Mouse (Mus musculus) bone marrow, adult 2 months (tissue): ENCODE results near the gene Olfr1201. TPM values are rescaled to one million over a fixed set of nuclear protein-coding genes. Genes with fewer than 3 reads are reported as not detected.

ENCODE experiments used
- H3K27ac ChIP-seq: fragments of 200-500 bp; 2 replicates; pipeline ENCODE4 v1.5.1; 2012; ENCODE audit warnings: low read depth, mild to moderate bottlenecking, control low read depth, inconsistent platforms, low read length; ENCODE audit not compliant: control insufficient read depth, poor library complexity, insufficient read depth
- H3K4me1 ChIP-seq: fragments of 200-500 bp; 2 replicates; pipeline ENCODE4 v1.6.1; 2011; ENCODE audit warnings: low read length; ENCODE audit not compliant: control insufficient read depth, insufficient read depth
- H3K4me3 ChIP-seq: fragments of 200-500 bp; replicated peaks from 2 replicates; pipeline ENCODE3; 2011; ENCODE audit warnings: mild to moderate bottlenecking, low read depth, low read length, control low read depth; ENCODE audit not compliant: control insufficient read depth
- CTCF ChIP-seq: fragments of 200-500 bp; IDR thresholded peaks from 2 replicates; pipeline ENCODE4 v1.5.1; 2011; ENCODE audit warnings: low read length, control low read depth; ENCODE audit not compliant: control insufficient read depth, insufficient read depth
- POLR2A ChIP-seq: fragments of 200-500 bp; IDR thresholded peaks from 2 replicates; pipeline ENCODE4 v1.6.1; 2011; ENCODE audit warnings: low read depth, mild to moderate bottlenecking, control low read depth, low read length, borderline replicate concordance; ENCODE audit not compliant: control insufficient read depth
- WGBS: fragments of 180-500 bp; shearing (Covaris S2); methylation state at CpG from one replicate; pipeline ENCODE4 v1.1.7; 2018; 5-methylcytosine and 5-hydroxymethylcytosine counted together
- polyA plus RNA-seq: library from polyadenylated mRNA; stranded (reverse); fragments of >200 nt; gene quantifications from 2 replicates; pipeline ENCODE4 v1.2.4, GENCODE M21; 2011; ENCODE audit warnings: low replicate concordance; ENCODE audit not compliant: missing spikeins, insufficient read depth, insufficient read length

Olfr1201 gene
- polyA plus RNA-seq: not detected in 2 replicates

GRCm38 (mm10) chr2:88792736-88793135, at the start of gene Olfr1201:
TSS of gene Olfr1201 (plus strand) at chr2:88793036.
- Histone ChIP-seq H3K27ac (no peak within 1 kb of the TSS), H3K4me1 (no peaks in the 10 kb centered on the region), H3K4me3 (no peak within 1 kb of the TSS)
- TF ChIP-seq POLR2A: no peak
- WGBS: 78% methylated on average over 6 of the region's 6 CpGs

GRCm38 (mm10) chr2:88743379-88743778, 49.5 kb upstream of the Olfr1201 start:
- no peak for TF ChIP-seq CTCF
- no peak for TF ChIP-seq POLR2A
- 68% methylated on average over 3 of the region's 3 CpGs for WGBS
- Histone ChIP-seq H3K4me1 (no peaks in the 10 kb centered on the region), H3K4me3 (no peak overlapping the region), H3K27ac (no peak overlapping the region)

GRCm38 (mm10) chr2:88751270-88751669, 41.6 kb upstream of the Olfr1201 start, which contains the start of gene Olfr1198:
TSS of gene Olfr1198 (minus strand) at chr2:88751370.
- Histone ChIP-seq H3K4me1 (no peaks in the 10 kb centered on the region), H3K27ac (no peak within 1 kb of the TSS), H3K4me3 (no peak within 1 kb of the TSS)
- TF ChIP-seq POLR2A (no peak), CTCF (no peak)
- WGBS: 90% methylated on average over 2 of the region's 2 CpGs

GRCm38 (mm10) chr2:88760369-88760768, 32.5 kb upstream of the Olfr1201 start, which contains the start of gene Olfr1199:
TSS of gene Olfr1199 (minus strand) at chr2:88760469.
- H3K4me3 ChIP-seq: no peak within 1 kb of the TSS
- no peak within 1 kb of the TSS for H3K27ac ChIP-seq
- no peaks in the 10 kb centered on the region for H3K4me1 ChIP-seq
- 84% methylated on average over 2 of the region's 2 CpGs for WGBS
- TF ChIP-seq POLR2A: no peak
- no peak for TF ChIP-seq CTCF

- Histone ChIP-seq H3K27ac (no peak within 1 kb of the TSS), H3K4me3 (no peak within 1 kb of the TSS), H3K4me1 (no peaks in the 10 kb centered on the region)
- no peak for TF ChIP-seq CTCF
- no peak for TF ChIP-seq POLR2A
- 70% methylated on average over 2 of the region's 2 CpGs for WGBS
Measured at GRCm38 (mm10) chr2:88770388-88770787, 22.4 kb upstream of the Olfr1201 start, which contains the start of gene Olfr1200. TSS of gene Olfr1200 (minus strand) at chr2:88770488.

- H3K27ac ChIP-seq: no peak within 1 kb of the TSS
- no peaks in the 10 kb centered on the region for H3K4me1 ChIP-seq
- H3K4me3 ChIP-seq: no peak within 1 kb of the TSS
- no peak for TF ChIP-seq POLR2A
- TF ChIP-seq CTCF: no peak
- 58% methylated on average over 1 of the region's 1 CpGs for WGBS
Measured at GRCm38 (mm10) chr2:88814196-88814595, 21.4 kb downstream of the Olfr1201 start, which contains the start of gene Olfr1202. TSS of gene Olfr1202 (plus strand) at chr2:88814496.

- WGBS: 77% methylated on average over 2 of the region's 2 CpGs
Measured at GRCm38 (mm10) chr2:88829437-88829836, 36.6 kb downstream of the Olfr1201 start, which contains the start of gene Olfr1205. TSS of gene Olfr1205 (plus strand) at chr2:88829737.

GRCm38 (mm10) chr2:88838477-88838876, 45.6 kb downstream of the Olfr1201 start:
- Histone ChIP-seq H3K27ac (no peak overlapping the region), H3K4me1 (no peaks in the 10 kb centered on the region), H3K4me3 (no peak overlapping the region)
- WGBS: 82% methylated on average over 2 of the region's 2 CpGs
- TF ChIP-seq POLR2A (no peak), CTCF (no peak)

More at GRCm38 (mm10) chr2:88829437-88829836, 36.6 kb downstream of the Olfr1201 start, which contains the start of gene Olfr1205:
- no peak for TF ChIP-seq POLR2A
- TF ChIP-seq CTCF: no peak
- H3K4me3 ChIP-seq: no peak within 1 kb of the TSS
- H3K4me1 ChIP-seq: no peaks in the 10 kb centered on the region
- H3K27ac ChIP-seq: no peak within 1 kb of the TSS

Other genes with a start within 250 kb of the Olfr1201 start
- gene Olfr1188, start 236.1 kb upstream of the Olfr1201 start, polyA plus RNA-seq: not detected in 2 replicates
- gene Olfr1189, start 206.6 kb upstream of the Olfr1201 start, polyA plus RNA-seq: not detected in 2 replicates
- 0.16 and 1.7 TPM in 2 replicates for gene Olfr1191-ps1, start 152.5 kb upstream of the Olfr1201 start, polyA plus RNA-seq
- gene Olfr1192-ps1, start 144.5 kb upstream of the Olfr1201 start, polyA plus RNA-seq: 0.29 TPM in 1 of 2 replicates, not detected in the other
- not detected in 2 replicates for gene Olfr1193, start 117.4 kb upstream of the Olfr1201 start, polyA plus RNA-seq
- gene Olfr1195, start 103.8 kb upstream of the Olfr1201 start, polyA plus RNA-seq: not detected in 2 replicates
- gene Olfr1196, start 88.4 kb upstream of the Olfr1201 start, polyA plus RNA-seq: not detected in 2 replicates
- not detected in 2 replicates for gene Olfr1197, start 60.7 kb upstream of the Olfr1201 start, polyA plus RNA-seq
- gene Olfr1198, start 41.7 kb upstream of the Olfr1201 start, polyA plus RNA-seq: 0.87 TPM in 1 of 2 replicates, not detected in the other
- gene Olfr1199, start 32.6 kb upstream of the Olfr1201 start, polyA plus RNA-seq: 0.63 TPM in 1 of 2 replicates, not detected in the other
- gene Olfr1200, start 22.5 kb upstream of the Olfr1201 start, polyA plus RNA-seq: not detected in 2 replicates
- not detected in 2 replicates for gene Olfr1202, start 21.5 kb downstream of the Olfr1201 start, polyA plus RNA-seq
- not detected in 2 replicates for gene Olfr1205, start 36.7 kb downstream of the Olfr1201 start, polyA plus RNA-seq
- gene Olfr1204, start 56.3 kb downstream of the Olfr1201 start, polyA plus RNA-seq: not detected in 2 replicates
- gene Olfr1206, start 70.2 kb downstream of the Olfr1201 start, polyA plus RNA-seq: not detected in 2 replicates
- not detected in 2 replicates for gene Olfr1208, start 109.3 kb downstream of the Olfr1201 start, polyA plus RNA-seq
- not detected in 2 replicates for gene Olfr1209, start 122.1 kb downstream of the Olfr1201 start, polyA plus RNA-seq
- not detected in 2 replicates for gene Olfr1211, start 145.1 kb downstream of the Olfr1201 start, polyA plus RNA-seq
- gene Olfr1212, start 160.9 kb downstream of the Olfr1201 start, polyA plus RNA-seq: not detected in 2 replicates
- gene Gm13762, start 187.2 kb downstream of the Olfr1201 start, polyA plus RNA-seq: not detected in 2 replicates
- not detected in 2 replicates for gene Olfr1214, start 199.6 kb downstream of the Olfr1201 start, polyA plus RNA-seq
- gene Olfr1215, start 213.9 kb downstream of the Olfr1201 start, polyA plus RNA-seq: not detected in 2 replicates
- gene Olfr1216, start 225.3 kb downstream of the Olfr1201 start, polyA plus RNA-seq: not detected in 2 replicates
- gene Olfr1217, start 239.0 kb downstream of the Olfr1201 start, polyA plus RNA-seq: not detected in 2 replicates